Mouse (Mus musculus) embryonic facial prominence, embryonic 10.5 days (tissue): ENCODE measurements at regions not wholly inside any gene's neighbourhood (a gene's known extent, or its start where the extent isn't known, plus 50 kb on each side); places are given as distances from the start of the nearest gene placed in this dataset.

ENCODE experiments used
- DNase-seq: peaks from one replicate; pipeline ENCODE4 v3.0.0-alpha.2; 2017; ENCODE audit warnings: low spot score
- H3K27ac ChIP-seq: fragments of 300-500 bp; sonication (generic); replicated peaks from 2 replicates; pipeline ENCODE4 v1.5.1; 2016; ENCODE audit warnings: mild to moderate bottlenecking
- H3K27me3 ChIP-seq: fragments of 300-500 bp; sonication (generic); replicated peaks from 2 replicates; pipeline ENCODE4 v1.6.1; 2016; ENCODE audit warnings: low read depth, mild to moderate bottlenecking; ENCODE audit not compliant: poor library complexity, severe bottlenecking
- H3K36me3 ChIP-seq: fragments of 300-500 bp; sonication (generic); replicated peaks from 2 replicates; pipeline ENCODE4 v1.6.1; 2016; ENCODE audit warnings: mild to moderate bottlenecking, moderate library complexity
- H3K4me1 ChIP-seq: fragments of 300-500 bp; sonication (generic); 2 replicates; pipeline ENCODE4 v1.6.1; 2016
- H3K4me3 ChIP-seq: fragments of 300-500 bp; sonication (generic); 2 replicates; pipeline ENCODE4 v1.5.1; 2016; ENCODE audit warnings: mild to moderate bottlenecking, moderate library complexity
- H3K9me3 ChIP-seq: fragments of 300-500 bp; sonication (generic); 2 replicates; pipeline ENCODE4 v1.6.1; 2016; ENCODE audit warnings: mild to moderate bottlenecking
- WGBS: fragments of 180-500 bp; shearing (Covaris S2); methylation state at CpG from one replicate; pipeline ENCODE4 v1.1.7; 2016; 5-methylcytosine and 5-hydroxymethylcytosine counted together

- Histone ChIP-seq H3K27me3 (no peaks in the 10 kb centered on the region), H3K36me3 (no peaks in the 10 kb centered on the region), H3K4me1 (peaks cover 3% of the 10 kb centered on the region), H3K4me3 (no peak overlapping the region), H3K27ac (no peak overlapping the region), H3K9me3 (no peaks in the 10 kb centered on the region)
- DNase-seq = no peak
- WGBS = 88% methylated on average over 3 of the region's 3 CpGs
These were observed 271.0 kb upstream of the Cdh5 start for GRCm38 (mm10) chr8:103830416-103830815.

- Histone ChIP-seq H3K9me3 (no peaks in the 10 kb centered on the region), H3K4me3 (no peak overlapping the region), H3K27ac (no peak overlapping the region), H3K36me3 (no peaks in the 10 kb centered on the region), H3K4me1 (no peaks in the 10 kb centered on the region), H3K27me3 (no peaks in the 10 kb centered on the region)
- no peak for DNase-seq
- WGBS = 89% methylated on average over 4 of the region's 4 CpGs
These were observed 261.4 kb upstream of the Cdh5 start for GRCm38 (mm10) chr8:103839990-103840389.

GRCm38 (mm10) chr8:103845964-103846363 is 255.5 kb upstream of the Cdh5 start:
- no peak overlapping the region for H3K27ac ChIP-seq
- WGBS = 90% methylated on average over 1 of the region's 1 CpGs
- no peak overlapping the region for H3K4me3 ChIP-seq
- H3K36me3 ChIP-seq = no peaks in the 10 kb centered on the region
- no peak for DNase-seq
- H3K27me3 ChIP-seq = no peaks in the 10 kb centered on the region
- peaks cover 5% of the 10 kb centered on the region; the same call in 1 of the 2 replicates for H3K4me1 ChIP-seq
- H3K9me3 ChIP-seq = no peaks in the 10 kb centered on the region

- Histone ChIP-seq H3K27me3 (no peaks in the 10 kb centered on the region), H3K4me1 (peaks cover 5% of the 10 kb centered on the region; the same call in 1 of the 2 replicates), H3K4me3 (no peak overlapping the region), H3K36me3 (no peaks in the 10 kb centered on the region), H3K9me3 (no peaks in the 10 kb centered on the region), H3K27ac (no peak overlapping the region)
- no peak for DNase-seq
- WGBS = 78% methylated on average over 10 of the region's 10 CpGs
These were observed 254.9 kb upstream of the Cdh5 start for GRCm38 (mm10) chr8:103846382-103846976.

GRCm38 (mm10) chr8:103849785-103850184 is 251.6 kb upstream of the Cdh5 start:
- Histone ChIP-seq H3K27ac (no peak overlapping the region), H3K4me1 (peaks cover 5% of the 10 kb centered on the region; the same call in 1 of the 2 replicates), H3K36me3 (no peaks in the 10 kb centered on the region), H3K27me3 (no peaks in the 10 kb centered on the region), H3K4me3 (no peak overlapping the region), H3K9me3 (no peaks in the 10 kb centered on the region)
- 94% methylated on average over 2 of the region's 2 CpGs for WGBS
- no peak for DNase-seq

- 81% methylated on average over 8 of the region's 8 CpGs for WGBS
- Histone ChIP-seq H3K4me3 (no peak overlapping the region), H3K36me3 (no peaks in the 10 kb centered on the region), H3K27me3 (no peaks in the 10 kb centered on the region), H3K27ac (no peak overlapping the region), H3K9me3 (no peaks in the 10 kb centered on the region), H3K4me1 (peaks cover 5% of the 10 kb centered on the region; the same call in 1 of the 2 replicates)
- DNase-seq = no peak
These were observed 250.1 kb upstream of the Cdh5 start for GRCm38 (mm10) chr8:103851286-103851685.

- Histone ChIP-seq H3K27me3 (no peaks in the 10 kb centered on the region), H3K4me1 (no peaks in the 10 kb centered on the region), H3K36me3 (no peaks in the 10 kb centered on the region), H3K4me3 (no peak overlapping the region), H3K9me3 (no peaks in the 10 kb centered on the region), H3K27ac (no peak overlapping the region)
- WGBS = 88% methylated on average over 4 of the region's 4 CpGs
- DNase-seq = no peak
These were observed 248.4 kb upstream of the Cdh5 start for GRCm38 (mm10) chr8:103853048-103853447.

GRCm38 (mm10) chr8:103855291-103855690 is 246.1 kb upstream of the Cdh5 start:
- Histone ChIP-seq H3K27me3 (no peaks in the 10 kb centered on the region), H3K36me3 (no peaks in the 10 kb centered on the region), H3K4me1 (no peaks in the 10 kb centered on the region), H3K4me3 (no peak overlapping the region), H3K9me3 (no peaks in the 10 kb centered on the region), H3K27ac (no peak overlapping the region)
- DNase-seq = no peak
- WGBS = 82% methylated on average over 9 of the region's 9 CpGs

GRCm38 (mm10) chr8:103859130-103859529 is 242.3 kb upstream of the Cdh5 start:
- WGBS = 86% methylated on average over 1 of the region's 1 CpGs
- no peaks in the 10 kb centered on the region for H3K36me3 ChIP-seq
- H3K4me3 ChIP-seq = no peak overlapping the region
- H3K27me3 ChIP-seq = no peaks in the 10 kb centered on the region
- H3K27ac ChIP-seq = no peak overlapping the region
- no peak for DNase-seq
- H3K9me3 ChIP-seq = no peaks in the 10 kb centered on the region
- H3K4me1 ChIP-seq = peaks cover 15% of the 10 kb centered on the region

GRCm38 (mm10) chr8:103873598-103874502 is 227.6 kb upstream of the Cdh5 start:
- H3K27me3 ChIP-seq = 0 out of 2 replicates have a peak, but pooled peaks cover 5% of the 10 kb centered on the region

GRCm38 (mm10) chr8:103874506-103874905 is 226.9 kb upstream of the Cdh5 start:
- 0 out of 2 replicates have a peak, but pooled peaks cover 5% of the 10 kb centered on the region for H3K27me3 ChIP-seq
- WGBS = 52% methylated on average over 8 of the region's 8 CpGs
- no peak overlapping the region for H3K4me3 ChIP-seq
- no peaks in the 10 kb centered on the region for H3K36me3 ChIP-seq
- H3K9me3 ChIP-seq = no peaks in the 10 kb centered on the region
- no peak for DNase-seq
- H3K4me1 ChIP-seq = peaks cover 24% of the 10 kb centered on the region
- H3K27ac ChIP-seq = 0 out of 2 replicates have a peak overlapping the region, but pooled peaks have one; percentile 40

More at GRCm38 (mm10) chr8:103873598-103874502, 227.6 kb upstream of the Cdh5 start:
- Histone ChIP-seq H3K4me1 (peaks cover 24% of the 10 kb centered on the region), H3K27ac (peak overlapping the region; percentile 40), H3K4me3 (no peak overlapping the region), H3K9me3 (no peaks in the 10 kb centered on the region), H3K36me3 (no peaks in the 10 kb centered on the region)
- WGBS = 38% methylated on average over 7 of the region's 7 CpGs
- no peak for DNase-seq

GRCm38 (mm10) chr8:103879505-103879904 is 221.9 kb upstream of the Cdh5 start:
- no peaks in the 10 kb centered on the region for H3K36me3 ChIP-seq
- no peak overlapping the region for H3K4me3 ChIP-seq
- H3K27ac ChIP-seq = no peak overlapping the region
- 84% methylated on average over 2 of the region's 2 CpGs for WGBS
- H3K27me3 ChIP-seq = 0 out of 2 replicates have a peak, but pooled peaks cover 5% of the 10 kb centered on the region
- peaks cover 8% of the 10 kb centered on the region for H3K4me1 ChIP-seq
- DNase-seq = no peak
- no peaks in the 10 kb centered on the region for H3K9me3 ChIP-seq
